Mouse (Mus musculus): ENCODE measurements around the gene Kdm1b. TPM values are rescaled to one million over a fixed set of nuclear protein-coding genes. Genes with fewer than 3 reads are reported as not detected.

Gene Kdm1b
- polyA plus RNA-seq, 1 experiment from 2014 or later, result 14.5 TPM

- Histone ChIP-seq H3K9me3 (no peaks in the 10 kb centered on the region), H3K36me3 (replicated peaks) (peaks cover 54% of the 10 kb centered on the region), H3K27ac (replicated peaks) (no peak overlapping the region), H3K4me1 (no peaks in the 10 kb centered on the region), H3K4me3 (no peak overlapping the region), H3K27me3 (replicated peaks; ENCODE audit: low read depth, poor library complexity, severe bottlenecking) (no peaks in the 10 kb centered on the region)
- 95% methylated on average over 10 of the region's 10 CpGs for WGBS
- no peak for DNase-seq (ENCODE audit: low spot score)
Measured at GRCm38 (mm10) chr13:47066516-47066915, 23.2 kb downstream of the Kdm1b start.

GRCm38 (mm10) chr13:47067001-47067400 lies 23.7 kb downstream of the Kdm1b start:
- Histone ChIP-seq H3K27me3 (replicated peaks; ENCODE audit: low read depth, poor library complexity, severe bottlenecking) (no peaks in the 10 kb centered on the region), H3K4me3 (no peak overlapping the region), H3K9me3 (no peaks in the 10 kb centered on the region), H3K27ac (replicated peaks) (no peak overlapping the region), H3K36me3 (replicated peaks) (peaks cover 57% of the 10 kb centered on the region), H3K4me1 (no peaks in the 10 kb centered on the region)
- DNase-seq (ENCODE audit: low spot score), result no peak
- WGBS, result 92% methylated on average over 6 of the region's 6 CpGs

GRCm38 (mm10) chr13:47070329-47071080 lies 27.2 kb downstream of the Kdm1b start:
- no peaks in the 10 kb centered on the region for H3K27me3 ChIP-seq (replicated peaks; ENCODE audit: low read depth, poor library complexity, severe bottlenecking)
- H3K9me3 ChIP-seq, result no peaks in the 10 kb centered on the region
- DNase-seq (ENCODE audit: low spot score), result no peak
- WGBS, result 88% methylated on average over 15 of the region's 15 CpGs
- no peak overlapping the region for H3K27ac ChIP-seq (replicated peaks)
- H3K36me3 ChIP-seq (replicated peaks), result peaks cover 58% of the 10 kb centered on the region
- H3K4me3 ChIP-seq, result no peak overlapping the region
- no peaks in the 10 kb centered on the region for H3K4me1 ChIP-seq

GRCm38 (mm10) chr13:47071871-47072270 lies 28.6 kb downstream of the Kdm1b start:
- Histone ChIP-seq H3K27ac (replicated peaks) (no peak overlapping the region), H3K4me1 (no peaks in the 10 kb centered on the region), H3K27me3 (replicated peaks; ENCODE audit: low read depth, poor library complexity, severe bottlenecking) (no peaks in the 10 kb centered on the region), H3K4me3 (no peak overlapping the region), H3K9me3 (no peaks in the 10 kb centered on the region), H3K36me3 (replicated peaks) (peaks cover 56% of the 10 kb centered on the region)
- DNase-seq (ENCODE audit: low spot score), result no peak
- WGBS, result 93% methylated on average over 13 of the region's 13 CpGs

GRCm38 (mm10) chr13:47072484-47072883 lies 29.2 kb downstream of the Kdm1b start:
- no peak for DNase-seq (ENCODE audit: low spot score)
- Histone ChIP-seq H3K9me3 (no peaks in the 10 kb centered on the region), H3K27ac (replicated peaks) (no peak overlapping the region), H3K36me3 (replicated peaks) (peaks cover 52% of the 10 kb centered on the region), H3K27me3 (replicated peaks; ENCODE audit: low read depth, poor library complexity, severe bottlenecking) (no peaks in the 10 kb centered on the region), H3K4me1 (no peaks in the 10 kb centered on the region), H3K4me3 (no peak overlapping the region)
- WGBS, result 92% methylated on average over 5 of the region's 5 CpGs

GRCm38 (mm10) chr13:47076156-47076555 lies 32.9 kb downstream of the Kdm1b start:
- no peak overlapping the region for H3K27ac ChIP-seq (replicated peaks)
- H3K36me3 ChIP-seq (replicated peaks), result peaks cover 64% of the 10 kb centered on the region
- H3K4me3 ChIP-seq, result no peak overlapping the region
- 83% methylated on average over 5 of the region's 5 CpGs for WGBS
- peaks cover 2% of the 10 kb centered on the region; the same call in 1 of the 2 replicates for H3K9me3 ChIP-seq
- H3K27me3 ChIP-seq (replicated peaks; ENCODE audit: low read depth, poor library complexity, severe bottlenecking), result no peaks in the 10 kb centered on the region
- no peaks in the 10 kb centered on the region for H3K4me1 ChIP-seq
- DNase-seq (ENCODE audit: low spot score), result no peak

GRCm38 (mm10) chr13:47077367-47077766 lies 34.1 kb downstream of the Kdm1b start:
- H3K27ac ChIP-seq (replicated peaks), result no peak overlapping the region
- peaks cover 2% of the 10 kb centered on the region; the same call in 1 of the 2 replicates for H3K9me3 ChIP-seq
- DNase-seq (ENCODE audit: low spot score), result no peak
- H3K36me3 ChIP-seq (replicated peaks), result peaks cover 69% of the 10 kb centered on the region
- no peak overlapping the region for H3K4me3 ChIP-seq
- H3K4me1 ChIP-seq, result no peaks in the 10 kb centered on the region
- H3K27me3 ChIP-seq (replicated peaks; ENCODE audit: low read depth, poor library complexity, severe bottlenecking), result no peaks in the 10 kb centered on the region

- H3K4me1 ChIP-seq, result no peaks in the 10 kb centered on the region
- DNase-seq (ENCODE audit: low spot score), result no peak
- no peak overlapping the region for H3K4me3 ChIP-seq
- no peak overlapping the region for H3K27ac ChIP-seq (replicated peaks)
- 70% methylated on average over 5 of the region's 5 CpGs for WGBS
- peaks cover 71% of the 10 kb centered on the region for H3K36me3 ChIP-seq (replicated peaks)
- no peaks in the 10 kb centered on the region for H3K27me3 ChIP-seq (replicated peaks; ENCODE audit: low read depth, poor library complexity, severe bottlenecking)
- H3K9me3 ChIP-seq, result peaks cover 2% of the 10 kb centered on the region; the same call in 1 of the 2 replicates
Measured at GRCm38 (mm10) chr13:47078799-47079198, 35.5 kb downstream of the Kdm1b start.

- WGBS, result 90% methylated on average over 4 of the region's 4 CpGs
- no peak overlapping the region for H3K27ac ChIP-seq (replicated peaks)
- no peaks in the 10 kb centered on the region for H3K4me1 ChIP-seq
- peaks cover 2% of the 10 kb centered on the region; the same call in 1 of the 2 replicates for H3K9me3 ChIP-seq
- H3K4me3 ChIP-seq, result no peak overlapping the region
- no peak for DNase-seq (ENCODE audit: low spot score)
- H3K27me3 ChIP-seq (replicated peaks; ENCODE audit: low read depth, poor library complexity, severe bottlenecking), result no peaks in the 10 kb centered on the region
- H3K36me3 ChIP-seq (replicated peaks), result peaks cover 79% of the 10 kb centered on the region
Measured at GRCm38 (mm10) chr13:47080905-47081505, 37.7 kb downstream of the Kdm1b start.

- peaks cover 98% of the 10 kb centered on the region for H3K36me3 ChIP-seq (replicated peaks)
- H3K9me3 ChIP-seq, result no peaks in the 10 kb centered on the region
- no peaks in the 10 kb centered on the region for H3K4me1 ChIP-seq
- no peak overlapping the region for H3K4me3 ChIP-seq
- DNase-seq (ENCODE audit: low spot score), result no peak
- no peaks in the 10 kb centered on the region for H3K27me3 ChIP-seq (replicated peaks; ENCODE audit: low read depth, poor library complexity, severe bottlenecking)
- no peak overlapping the region for H3K27ac ChIP-seq (replicated peaks)
- WGBS, result 96% methylated on average over 1 of the region's 1 CpGs
Measured at GRCm38 (mm10) chr13:47088433-47088832, 45.1 kb downstream of the Kdm1b start.

GRCm38 (mm10) chr13:47089271-47089670 lies 46.0 kb downstream of the Kdm1b start:
- peaks cover 98% of the 10 kb centered on the region for H3K36me3 ChIP-seq (replicated peaks)
- no peak overlapping the region for H3K4me3 ChIP-seq
- no peak for DNase-seq (ENCODE audit: low spot score)
- H3K27ac ChIP-seq (replicated peaks), result no peak overlapping the region
- 87% methylated on average over 2 of the region's 2 CpGs for WGBS
- H3K27me3 ChIP-seq (replicated peaks; ENCODE audit: low read depth, poor library complexity, severe bottlenecking), result no peaks in the 10 kb centered on the region
- no peaks in the 10 kb centered on the region for H3K4me1 ChIP-seq
- H3K9me3 ChIP-seq, result no peaks in the 10 kb centered on the region

GRCm38 (mm10) chr13:47093791-47094190 lies 50.5 kb downstream of the Kdm1b start:
- Histone ChIP-seq H3K4me3 (no peak overlapping the region), H3K36me3 (replicated peaks) (peaks cover 100% of the 10 kb centered on the region), H3K27me3 (replicated peaks; ENCODE audit: low read depth, poor library complexity, severe bottlenecking) (no peaks in the 10 kb centered on the region), H3K4me1 (no peaks in the 10 kb centered on the region), H3K9me3 (no peaks in the 10 kb centered on the region), H3K27ac (replicated peaks) (no peak overlapping the region)
- 94% methylated on average over 2 of the region's 2 CpGs for WGBS
- no peak for DNase-seq (ENCODE audit: low spot score)

GRCm38 (mm10) chr13:47096591-47096990 lies 53.3 kb downstream of the Kdm1b start:
- DNase-seq (ENCODE audit: low spot score), result no peak
- H3K9me3 ChIP-seq, result no peaks in the 10 kb centered on the region
- no peaks in the 10 kb centered on the region for H3K4me1 ChIP-seq
- no peak overlapping the region for H3K4me3 ChIP-seq
- H3K27me3 ChIP-seq (replicated peaks; ENCODE audit: low read depth, poor library complexity, severe bottlenecking), result no peaks in the 10 kb centered on the region
- H3K36me3 ChIP-seq (replicated peaks), result peaks cover 100% of the 10 kb centered on the region
- 85% methylated on average over 2 of the region's 2 CpGs for WGBS
- H3K27ac ChIP-seq (replicated peaks), result no peak overlapping the region
